Comparison of ENCODE assay signal across 15 mouse cellular contexts in genomic region chr17:31020078-31020477, GRCm38 (mm10). TPM values are rescaled to one million over a fixed set of nuclear protein-coding genes. Genes with fewer than 3 reads are reported as not detected.
DNase-seq lines count a peak whose midpoint lies in the region; ATAC-seq and TF ChIP-seq lines count a peak whose summit lies in the region.
"Had no signal": no experiment of that assay in that cellular context is flagged by ENCODE, and none has a peak within 500 bp of the region (broad histone marks: within the 10 kb centered on the region; RNA-seq: fewer than 3 reads in every experiment).

No protein-coding gene starts in this region.

- no peak overlapping the region for H3K27ac ChIP-seq in kidney, adult 2 months (ENCODE audit: insufficient read depth, low read depth, low read length)
- H3K27ac ChIP-seq in lung, embryonic 16.5 days (ENCODE audit: low read length): no peak overlapping the region
- peak overlapping the region; percentile 16; the same call in 1 of the 2 replicates for H3K27ac ChIP-seq in brown adipose tissue, adult 24 weeks (replicated peaks; ENCODE audit: low read depth, low read length)
- H3K27ac ChIP-seq: embryonic facial prominence, embryonic 12.5 days; forebrain, embryonic 15.5 days; heart, embryonic 10.5 days; hindbrain, embryonic 14.5 days; intestine, embryonic 15.5 days had no signal

- no peak for TF ChIP-seq POLR2A in kidney, adult 2 months (IDR thresholded peaks at IDR 0.05; ENCODE audit: low read depth, low read length)
- no peak for TF ChIP-seq POLR2A in lung, adult 2 months (IDR thresholded peaks at IDR 0.05; ENCODE audit: borderline replicate concordance, extremely low read depth, low read depth, low read length)

- H3K36me3 ChIP-seq in kidney, adult 2 months (ENCODE audit: control insufficient read depth, insufficient read depth, low read length): no peaks in the 10 kb centered on the region
- no peaks in the 10 kb centered on the region for H3K36me3 ChIP-seq in lung, embryonic 16.5 days (ENCODE audit: control insufficient read depth, insufficient read depth, low read length)
- H3K36me3 ChIP-seq: embryonic facial prominence, embryonic 12.5 days; forebrain, embryonic 15.5 days; heart, embryonic 10.5 days; hindbrain, embryonic 10.5 days; intestine, embryonic 15.5 days had no signal

- ATAC-seq in lung, embryonic 16.5 days (ENCODE audit: low read depth): 0 out of 2 replicates have a peak, but pooled peaks have one; percentile 39
- ATAC-seq: forebrain, embryonic 15.5 days; intestine, embryonic 15.5 days; Patski had no signal

- no peak overlapping the region for H3K4me3 ChIP-seq in kidney, adult 2 months (ENCODE audit: insufficient read depth, low read depth, low read length)
- H3K4me3 ChIP-seq in lung, embryonic 16.5 days (ENCODE audit: low read length): no peak overlapping the region
- H3K4me3 ChIP-seq in lung, adult 2 months (replicated peaks; ENCODE audit: extremely low read depth, low read depth, low read length): no peak overlapping the region
- no peak overlapping the region for H3K4me3 ChIP-seq in brown adipose tissue, adult 24 weeks (ENCODE audit: insufficient read depth, low read depth, low read length)
- H3K4me3 ChIP-seq: embryonic facial prominence, embryonic 12.5 days; forebrain, embryonic 15.5 days; heart, embryonic 10.5 days; hindbrain, embryonic 10.5 days; intestine, embryonic 15.5 days had no signal

- H3K4me2 ChIP-seq in lung, embryonic 16.5 days (ENCODE audit: low read depth, low read length): no peak overlapping the region
- H3K4me2 ChIP-seq: embryonic facial prominence, embryonic 12.5 days; forebrain, embryonic 15.5 days; hindbrain, embryonic 14.5 days; intestine, embryonic 15.5 days had no signal

- no peak for TF ChIP-seq CTCF in kidney, adult 2 months (conservative IDR thresholded peaks at IDR 0.05; ENCODE audit: insufficient read depth, insufficient read length, low read depth, low read length)
- no peak for TF ChIP-seq CTCF in lung, adult 2 months (IDR thresholded peaks at IDR 0.05; ENCODE audit: insufficient read depth, low read length)

- H3K4me1 ChIP-seq in kidney, adult 2 months (ENCODE audit: control insufficient read depth, insufficient read depth, low read length): no peaks in the 10 kb centered on the region
- H3K4me1 ChIP-seq in lung, embryonic 16.5 days (replicated peaks; ENCODE audit: control insufficient read depth, insufficient read depth, low read length): peaks cover 12% of the 10 kb centered on the region; the same call in 1 of the 2 replicates
- no peaks in the 10 kb centered on the region for H3K4me1 ChIP-seq in lung, adult 2 months (ENCODE audit: control insufficient read depth, insufficient read depth, low read length)
- H3K4me1 ChIP-seq in brown adipose tissue, adult 24 weeks (ENCODE audit: control insufficient read depth, insufficient read depth, insufficient read length, low read length): peaks cover 17% of the 10 kb centered on the region; the same call in 1 of the 2 replicates
- H3K4me1 ChIP-seq: embryonic facial prominence, embryonic 12.5 days; forebrain, embryonic 15.5 days had no signal

- DNase-seq in cerebellum, adult 11-12 months: peak; percentile 9
- DNase-seq in cerebellum, adult 8-10 months: no peak
- DNase-seq in kidney, postnatal 10 days: peak; percentile 22
- no peak for DNase-seq in kidney, adult 2 months
- no peak for DNase-seq in lung, adult 2 months

- no peaks in the 10 kb centered on the region for H3K27me3 ChIP-seq in kidney, adult 2 months (replicated peaks; ENCODE audit: control insufficient read depth, insufficient read depth, low read length)
- H3K27me3 ChIP-seq in lung, embryonic 16.5 days (ENCODE audit: control insufficient read depth, insufficient read depth, low read depth, low read length): no peaks in the 10 kb centered on the region
- H3K27me3 ChIP-seq: CH12.LX; embryonic facial prominence, embryonic 12.5 days; forebrain, embryonic 15.5 days; intestine, embryonic 15.5 days; Patski had no signal

- peaks cover 3% of the 10 kb centered on the region; the same call in 1 of the 2 replicates for H3K9me3 ChIP-seq in lung, embryonic 16.5 days (ENCODE audit: control insufficient read depth, low read length)
- H3K9me3 ChIP-seq: forebrain, embryonic 15.5 days; heart, embryonic 10.5 days; intestine, embryonic 15.5 days had no signal

- WGBS in kidney, adult 2 months: 67% methylated on average over 2 of the region's 2 CpGs
- whole genome bisulfite sequencing in lung, embryonic 16.5 days: 60% methylated on average over 2 of the region's 2 CpGs
- WGBS in lung, adult 2 months: 53% methylated on average over 2 of the region's 2 CpGs

- no peak overlapping the region for H3K9ac ChIP-seq in lung, embryonic 16.5 days (ENCODE audit: low read length)
- H3K9ac ChIP-seq: embryonic facial prominence, embryonic 12.5 days; forebrain, embryonic 15.5 days; hindbrain, embryonic 14.5 days; intestine, embryonic 15.5 days had no signal

RNA-seq across cellular contexts. Expression of gene Abcg1, which starts 37.4 kb away (rescaled TPM):
- 7.6 and 8.2 TPM in 2 replicates for polyA plus RNA-seq in kidney, adult 2 months (2012; rRNA removed)
- polyA plus RNA-seq in lung, embryonic 16.5 days (2015; fragmentation: Nextera tagmentation; extraction: Ambion mirVana): 12.9 and 15.1 TPM in 2 replicates
- 53.2 and 57.4 TPM in 2 replicates for polyA plus RNA-seq in lung, adult 2 months (2012; rRNA removed)
- polyA plus RNA-seq in brown adipose tissue, adult 24 weeks (2012; ENCODE audit: insufficient read depth, insufficient read length, missing spikeins): 2.3 and 5.0 TPM in 2 replicates

Comparison
In these comparisons a context has a peak if more than half of its experiments do, and no peak if none do; other contexts are left out.
1. DNase-seq: peak in cerebellum, adult 11-12 months (single experiment) and kidney, postnatal 10 days (single experiment); none in cerebellum, adult 8-10 months (single experiment), kidney, adult 2 months (single experiment) and lung, adult 2 months (single experiment).